Mouse (Mus musculus): ENCODE data around the gene Nod1. TPM values are rescaled to one million over a fixed set of nuclear protein-coding genes. Genes with fewer than 3 reads are reported as not detected.

Gene Nod1
- total RNA-seq, 2 experiments from 2014 or later, result 0.80 to 2.2 TPM

GRCm38 (mm10) chr6:54944551-54944950, 27.9 kb downstream of the Nod1 start:
- ATAC-seq (replicated peaks; ENCODE audit: low FRiP score, low TSS enrichment, poor library complexity, severe bottlenecking), result no peak

- no peak for ATAC-seq (replicated peaks; ENCODE audit: low FRiP score, low TSS enrichment, poor library complexity, severe bottlenecking)
Measured at GRCm38 (mm10) chr6:54943753-54944152, 28.7 kb downstream of the Nod1 start.

DNA sequence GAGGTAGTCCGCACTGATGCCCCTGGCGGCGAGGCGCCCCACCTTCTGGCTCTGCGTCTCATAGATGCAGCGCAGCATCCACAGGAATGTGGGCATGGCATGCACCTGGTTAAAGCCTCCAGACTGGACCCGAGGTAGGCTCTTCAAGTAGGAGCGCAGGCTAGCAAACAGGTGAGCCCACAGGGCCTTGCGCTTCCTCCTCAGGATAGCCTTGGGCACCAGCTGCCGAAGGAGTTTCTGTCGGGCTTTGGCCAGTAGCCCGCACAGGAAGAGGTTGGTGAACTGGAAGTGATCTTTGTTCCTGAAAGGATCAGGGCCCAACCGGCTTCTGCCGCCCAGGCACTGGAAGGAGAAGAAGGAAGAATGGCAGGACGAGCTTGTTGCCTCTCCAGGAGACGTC, 29.1 kb downstream of the Nod1 start:
- no peak for ATAC-seq (replicated peaks; ENCODE audit: low FRiP score, low TSS enrichment, poor library complexity, severe bottlenecking)

- ATAC-seq (replicated peaks; ENCODE audit: low FRiP score, low TSS enrichment, poor library complexity, severe bottlenecking), result no peak
Measured at GRCm38 (mm10) chr6:54941149-54941548, 31.3 kb downstream of the Nod1 start.

DNA sequence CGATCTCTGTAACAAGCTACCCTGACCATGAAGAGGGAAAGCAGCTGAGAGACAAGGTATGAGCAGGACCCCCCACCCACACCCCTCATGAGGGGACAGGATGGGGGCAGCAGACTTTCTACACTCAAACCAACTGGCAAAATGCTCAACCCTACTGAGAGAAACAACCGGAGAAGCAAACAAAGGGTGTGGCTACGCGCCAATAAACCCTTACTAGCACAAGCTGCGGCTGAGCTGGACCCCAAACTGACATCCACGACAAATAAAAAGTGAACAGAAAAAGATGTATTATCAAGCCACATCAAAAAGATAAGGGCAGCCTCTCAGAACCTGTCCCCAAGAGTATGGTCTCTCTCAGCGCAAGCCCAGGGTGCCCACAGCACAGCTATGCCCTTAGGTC, 32.3 kb downstream of the Nod1 start:
- ATAC-seq (replicated peaks; ENCODE audit: low FRiP score, low TSS enrichment, poor library complexity, severe bottlenecking), result no peak

- ATAC-seq (replicated peaks; ENCODE audit: low FRiP score, low TSS enrichment, poor library complexity, severe bottlenecking), result peak; percentile 34; the same call in 1 of the 2 replicates
Measured at GRCm38 (mm10) chr6:54939631-54940030, 32.8 kb downstream of the Nod1 start.

DNA sequence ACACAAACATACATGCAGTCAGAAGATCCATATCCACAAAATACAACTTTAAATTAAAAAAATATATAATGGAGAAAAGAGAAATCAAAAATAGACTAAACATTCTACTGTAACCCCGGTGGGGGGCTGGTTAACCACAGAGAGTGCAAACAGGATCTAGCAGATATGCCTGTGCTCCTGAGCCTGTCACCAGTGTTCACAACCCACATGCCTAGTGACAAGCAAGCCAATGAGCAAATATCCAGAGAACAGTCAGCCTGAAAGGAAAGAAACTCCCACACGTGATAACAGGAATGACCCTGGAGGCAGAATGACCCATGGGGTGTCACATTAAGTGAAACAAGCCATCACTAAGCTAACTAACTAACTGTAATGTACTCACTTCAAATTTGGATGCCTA, 35.9 kb downstream of the Nod1 start:
- ATAC-seq (replicated peaks; ENCODE audit: low FRiP score, low TSS enrichment, poor library complexity, severe bottlenecking), result no peak

DNA sequence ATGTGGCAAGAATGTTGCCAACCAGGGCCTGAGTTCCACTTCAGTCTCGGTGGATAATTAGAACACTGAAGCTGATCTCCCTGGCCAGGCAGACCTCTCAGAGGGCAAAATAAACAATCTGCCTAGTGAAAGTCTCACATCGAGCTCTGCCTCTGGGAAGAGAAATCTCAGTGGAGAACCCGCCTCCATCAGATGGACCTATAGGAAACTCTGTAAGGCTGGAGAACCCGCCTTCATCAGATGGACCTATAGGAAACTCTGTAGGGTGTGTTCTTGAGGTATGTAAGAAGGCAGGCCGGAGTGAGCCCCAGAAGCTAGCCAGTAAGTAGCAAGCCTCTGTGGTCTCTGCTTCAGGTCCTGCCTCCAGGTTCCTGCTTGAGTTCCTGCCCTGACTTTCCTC, 37.5 kb downstream of the Nod1 start:
- ATAC-seq (replicated peaks; ENCODE audit: low FRiP score, low TSS enrichment, poor library complexity, severe bottlenecking), result no peak

GRCm38 (mm10) chr6:54934313-54934712, 38.1 kb downstream of the Nod1 start:
- no peak for ATAC-seq (replicated peaks; ENCODE audit: low FRiP score, low TSS enrichment, poor library complexity, severe bottlenecking)

- no peak for ATAC-seq (replicated peaks; ENCODE audit: low FRiP score, low TSS enrichment, poor library complexity, severe bottlenecking)
Measured at GRCm38 (mm10) chr6:54933866-54934265, 38.5 kb downstream of the Nod1 start.

DNA sequence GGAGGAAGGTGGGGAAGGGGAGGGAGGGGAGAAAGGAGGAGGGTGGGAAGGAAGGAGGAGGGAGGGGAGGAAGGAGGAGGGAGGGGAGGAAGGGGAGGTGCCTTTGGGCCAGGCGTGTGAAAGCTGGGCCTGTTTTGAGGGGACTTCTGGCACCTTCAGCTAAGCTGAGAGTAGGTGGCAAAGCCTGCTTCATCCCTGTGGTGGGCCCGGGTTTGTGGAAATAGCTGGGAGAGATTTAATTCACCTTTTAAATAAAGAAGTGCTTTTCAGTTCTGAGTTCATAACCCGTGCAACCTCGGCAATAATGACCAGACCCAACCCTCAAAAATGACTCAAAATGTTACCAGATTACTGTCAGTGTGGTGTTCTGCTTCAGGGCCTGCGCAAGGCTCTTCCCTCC, 39.2 kb downstream of the Nod1 start:
- ATAC-seq (replicated peaks; ENCODE audit: low FRiP score, low TSS enrichment, poor library complexity, severe bottlenecking), result no peak

DNA sequence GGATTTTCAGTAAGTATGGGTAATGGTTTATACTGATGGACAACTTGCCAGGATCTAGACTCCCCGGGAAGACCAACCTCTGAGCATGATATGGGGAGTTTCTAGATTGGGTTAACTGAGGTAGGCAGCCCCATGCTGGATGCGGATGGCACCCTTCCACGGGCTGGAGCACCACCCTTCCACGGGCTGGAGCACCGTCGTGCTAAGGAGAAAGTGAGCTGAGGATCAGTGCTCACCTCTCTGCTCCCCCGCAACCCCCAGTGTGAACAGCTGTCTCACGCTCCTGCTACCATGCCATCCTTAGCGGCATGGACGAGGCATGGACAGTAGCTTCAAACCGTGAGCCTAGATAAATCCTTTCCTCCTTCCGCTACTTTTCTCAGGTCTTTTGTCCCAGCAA, 39.9 kb downstream of the Nod1 start:
- ATAC-seq (replicated peaks; ENCODE audit: low FRiP score, low TSS enrichment, poor library complexity, severe bottlenecking), result no peak

DNA sequence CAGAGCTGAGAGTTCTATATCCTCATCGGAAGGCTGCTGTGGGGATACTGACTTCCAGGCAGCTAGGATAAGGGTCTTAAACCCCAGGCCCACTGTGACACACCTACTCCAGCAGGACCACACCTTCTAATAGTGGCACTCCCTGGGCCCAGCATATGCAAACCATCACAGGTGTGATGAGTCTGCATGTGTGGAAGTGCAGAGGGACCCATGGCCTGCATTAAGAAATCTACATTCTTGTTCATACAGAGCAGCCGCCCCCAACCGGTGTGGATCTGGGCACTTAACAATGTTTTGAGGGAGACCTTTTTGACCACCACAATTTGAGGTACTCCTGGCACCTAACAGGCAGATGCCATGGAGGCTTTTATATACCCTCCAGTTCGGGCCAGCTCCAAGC, 40.8 kb downstream of the Nod1 start:
- no peak for ATAC-seq (replicated peaks; ENCODE audit: low FRiP score, low TSS enrichment, poor library complexity, severe bottlenecking)

DNA sequence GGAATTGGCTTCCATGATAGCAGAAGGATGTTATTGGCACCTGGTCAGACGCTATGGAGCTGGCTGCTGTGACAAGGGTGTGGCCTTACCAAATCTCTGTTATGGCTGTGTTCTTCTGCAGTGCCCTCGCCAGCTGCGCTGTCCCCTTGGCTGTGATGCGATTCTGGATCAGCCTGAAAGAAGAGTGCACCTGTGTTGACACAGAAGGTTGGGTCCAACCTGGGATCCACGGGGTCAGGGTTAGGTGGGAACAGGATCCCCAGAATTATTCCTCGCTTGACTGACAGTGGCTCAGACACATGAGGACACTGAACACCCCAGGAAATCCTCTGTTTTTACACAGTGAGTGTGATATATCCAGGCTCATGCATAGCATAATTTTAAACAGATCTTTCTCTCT, 44.5 kb downstream of the Nod1 start:
- ATAC-seq (replicated peaks; ENCODE audit: low FRiP score, low TSS enrichment, poor library complexity, severe bottlenecking), result no peak

DNA sequence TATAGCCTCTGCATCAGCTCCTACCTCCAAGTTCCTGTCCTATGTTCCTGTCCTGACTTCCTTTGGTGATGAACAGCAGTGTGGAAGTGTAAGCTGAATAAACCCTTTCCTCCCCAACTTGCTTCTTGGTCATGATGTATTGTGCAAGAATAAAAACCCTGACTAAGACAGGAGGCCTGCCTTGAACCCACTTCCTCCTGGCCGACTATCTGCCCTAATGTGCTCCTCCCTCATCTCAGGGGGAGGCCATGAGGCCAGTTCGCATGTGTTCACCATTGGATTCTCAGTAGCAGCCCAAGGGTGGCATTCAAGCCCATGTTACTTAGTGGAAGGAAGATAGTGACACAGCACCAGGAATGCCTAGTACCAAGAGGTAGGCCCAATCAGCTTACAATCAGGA, 45.5 kb downstream of the Nod1 start:
- ATAC-seq (replicated peaks; ENCODE audit: low FRiP score, low TSS enrichment, poor library complexity, severe bottlenecking), result no peak

GRCm38 (mm10) chr6:54925736-54926440, 46.5 kb downstream of the Nod1 start:
- ATAC-seq (replicated peaks; ENCODE audit: low FRiP score, low TSS enrichment, poor library complexity, severe bottlenecking), result no peak

DNA sequence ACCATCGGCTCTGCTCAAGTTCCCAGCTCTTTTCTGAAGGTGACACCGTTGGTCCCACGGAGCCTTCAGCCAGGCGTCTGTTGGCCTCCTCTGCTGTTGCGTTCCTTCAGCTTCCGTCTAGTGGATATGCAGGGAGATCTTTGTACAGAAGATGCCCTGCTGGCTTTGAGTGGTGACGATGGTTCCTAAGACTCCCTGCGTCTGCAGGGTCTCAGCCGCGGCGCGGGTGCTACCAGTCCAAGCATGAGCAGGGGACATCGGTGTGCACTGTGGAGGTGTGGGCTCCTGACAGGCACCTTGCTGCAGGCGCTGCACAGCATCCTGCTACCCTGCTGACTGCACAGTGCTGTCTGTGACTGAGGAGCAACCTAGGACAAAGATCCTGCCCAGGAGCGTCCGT, 47.9 kb downstream of the Nod1 start:
- no peak for ATAC-seq (replicated peaks; ENCODE audit: low FRiP score, low TSS enrichment, poor library complexity, severe bottlenecking)

DNA sequence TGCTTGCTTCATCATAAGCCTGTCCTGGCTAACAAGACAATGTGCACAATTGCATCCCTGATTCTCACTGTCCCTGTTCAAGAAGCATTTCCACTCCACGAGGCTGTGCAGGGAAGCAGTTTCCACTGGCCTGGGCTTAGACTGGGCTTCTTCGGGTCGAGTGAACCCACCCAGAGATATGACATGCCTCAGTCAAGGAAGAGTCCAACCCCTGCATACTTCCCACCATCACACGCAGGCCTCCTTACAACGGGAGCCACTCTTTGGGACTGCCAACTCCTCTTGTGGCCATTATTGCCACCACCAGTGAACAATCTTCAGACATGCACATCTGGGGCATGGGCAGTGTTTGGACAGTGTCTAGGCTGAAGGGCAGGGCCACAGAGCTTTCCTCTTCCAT, 53.9 kb downstream of the Nod1 start:
- no peak for ATAC-seq (replicated peaks; ENCODE audit: low FRiP score, low TSS enrichment, poor library complexity, severe bottlenecking)

GRCm38 (mm10) chr6:54917523-54917922, 54.9 kb downstream of the Nod1 start:
- ATAC-seq (replicated peaks; ENCODE audit: low FRiP score, low TSS enrichment, poor library complexity, severe bottlenecking), result peak; percentile 75

DNA sequence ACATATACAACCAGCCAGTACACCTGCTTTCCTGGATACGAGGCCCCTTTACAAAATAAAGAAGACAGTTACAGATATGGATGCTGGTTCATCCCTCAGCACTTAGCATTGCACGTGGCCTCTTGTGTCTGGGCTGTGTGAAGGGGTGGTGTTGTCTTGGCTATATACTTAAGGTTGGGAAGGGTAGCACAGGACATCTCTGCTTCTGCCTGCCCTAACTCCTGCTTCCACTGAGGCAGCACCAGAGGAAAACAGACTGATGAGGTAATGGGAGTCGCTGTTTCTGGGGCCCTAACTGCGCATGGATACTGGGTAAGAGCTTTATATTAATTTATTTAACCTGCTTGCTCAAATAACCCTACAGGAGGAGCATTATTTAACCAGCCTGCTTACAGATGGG, 55.5 kb downstream of the Nod1 start:
- no peak for ATAC-seq (replicated peaks; ENCODE audit: low FRiP score, low TSS enrichment, poor library complexity, severe bottlenecking)

- peak; percentile 33; the same call in 1 of the 2 replicates for ATAC-seq (replicated peaks; ENCODE audit: low FRiP score, low TSS enrichment, poor library complexity, severe bottlenecking)
Measured at GRCm38 (mm10) chr6:54916163-54916562, 56.2 kb downstream of the Nod1 start.

DNA sequence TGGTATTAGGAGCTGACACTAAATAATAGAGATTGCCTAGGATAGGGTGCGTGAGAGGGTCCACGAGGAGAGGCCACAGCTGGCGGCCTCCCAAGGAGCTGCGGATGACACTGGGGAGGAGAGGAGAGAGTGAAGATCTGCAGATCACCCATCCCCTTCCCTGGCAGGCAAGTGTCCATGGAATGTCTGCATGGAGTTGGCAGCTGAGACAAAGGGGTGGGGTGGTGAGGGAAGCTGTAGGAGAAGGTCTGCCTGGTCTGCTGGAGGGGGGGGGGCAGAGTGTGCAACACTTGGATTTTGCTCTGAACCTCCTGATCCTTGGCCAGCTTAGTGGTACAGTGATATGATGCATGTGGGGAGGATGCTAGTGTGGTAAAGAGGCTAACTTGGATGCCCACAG, 57.4 kb downstream of the Nod1 start:
- no peak for ATAC-seq (replicated peaks; ENCODE audit: low FRiP score, low TSS enrichment, poor library complexity, severe bottlenecking)
